Mouse (Mus musculus) stomach, embryonic 15.5 days (tissue): Measurements from ENCODE around the gene 9130230L23Rik. TPM values are rescaled to one million over a fixed set of nuclear protein-coding genes. Genes with fewer than 3 reads are reported as not detected.
"Not testable (repeated sequence)": the region's sequence is repeated elsewhere in the genome, so short reads cannot be mapped to it uniquely, and the experiment has no call there.

Source experiments
- ATAC-seq: fragments of 200-750 bp; cut with Nextera tagmentation; 2 replicates; pipeline ENCODE4 v1.8.0; 2017; ENCODE audit warnings: low read depth, moderate number of reproducible peaks, moderate TSS enrichment; ENCODE audit not compliant: insufficient read depth, low FRiP score
- H3K27ac ChIP-seq: fragments of 300-500 bp; sonication (generic); 2 replicates; pipeline ENCODE4 v1.5.1; 2015; ENCODE audit warnings: mild to moderate bottlenecking, inconsistent platforms
- H3K27me3 ChIP-seq: fragments of 300-500 bp; sonication (generic); replicated peaks from 2 replicates; pipeline ENCODE4 v1.6.1; 2015; ENCODE audit warnings: inconsistent platforms
- H3K36me3 ChIP-seq: fragments of 300-500 bp; sonication (generic); 2 replicates; pipeline ENCODE4 v1.6.1; 2015; ENCODE audit warnings: inconsistent platforms
- H3K4me1 ChIP-seq: fragments of 300-500 bp; sonication (generic); 2 replicates; pipeline ENCODE4 v1.6.1; 2015; ENCODE audit warnings: inconsistent platforms
- H3K4me2 ChIP-seq: fragments of 300-500 bp; sonication (generic); 2 replicates; pipeline ENCODE4 v1.6.1; 2015; ENCODE audit warnings: mild to moderate bottlenecking, inconsistent platforms
- H3K4me3 ChIP-seq: fragments of 300-500 bp; sonication (generic); replicated peaks from 2 replicates; pipeline ENCODE4 v1.5.1; 2015; ENCODE audit warnings: inconsistent platforms
- H3K9ac ChIP-seq: fragments of 300-500 bp; sonication (generic); 2 replicates; pipeline ENCODE4 v1.6.1; 2015; ENCODE audit warnings: inconsistent platforms
- H3K9me3 ChIP-seq: fragments of 300-500 bp; sonication (generic); 2 replicates; pipeline ENCODE4 v1.6.1; 2016; ENCODE audit warnings: inconsistent platforms
- WGBS: fragments of 180-500 bp; shearing (Covaris S2); methylation state at CpG from one replicate; pipeline ENCODE4 v1.1.7; 2015; 5-methylcytosine and 5-hydroxymethylcytosine counted together
- polyA plus RNA-seq: library from polyadenylated mRNA; unstranded; fragments of >200 nt; fragmentation: Nextera tagmentation; extraction: Ambion mirVana; gene quantifications from 2 replicates; pipeline ENCODE4 v1.2.1, GENCODE M21; 2015

Gene 9130230L23Rik
- polyA plus RNA-seq, 1 experiment from 2014 or later, result 3.2 TPM

DNA sequence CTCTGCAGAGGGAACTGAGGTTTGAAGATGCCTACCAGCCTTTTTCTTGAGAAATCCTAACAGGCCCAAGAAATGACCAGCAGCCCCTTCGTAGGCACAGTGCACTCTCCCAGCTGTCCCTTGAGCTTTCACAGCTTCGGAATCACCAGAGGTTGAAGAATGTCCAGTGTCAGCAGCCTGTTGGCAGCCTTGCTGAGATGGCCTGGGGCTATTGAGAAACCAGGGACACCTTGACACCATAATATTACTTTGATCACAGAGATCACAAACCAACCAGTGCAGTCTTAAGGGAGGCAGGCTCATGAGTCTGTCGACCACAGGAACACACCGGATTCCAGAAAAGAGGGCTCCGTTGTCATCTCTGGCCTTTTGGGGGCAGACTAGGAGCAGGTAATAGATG, 2.9 kb downstream of the 9130230L23Rik start:
- Histone ChIP-seq H3K36me3 (no peaks in the 10 kb centered on the region), H3K4me1 (0 out of 2 replicates have a peak, but pooled peaks cover 4% of the 10 kb centered on the region), H3K27me3 (no peaks in the 10 kb centered on the region), H3K27ac (no peak overlapping the region), H3K9me3 (no peaks in the 10 kb centered on the region), H3K4me2 (no peak overlapping the region), H3K4me3 (no peak overlapping the region), H3K9ac (no peak overlapping the region)
- 74% methylated on average over 5 of the region's 5 CpGs for whole genome bisulfite sequencing
- no peak for ATAC-seq

DNA sequence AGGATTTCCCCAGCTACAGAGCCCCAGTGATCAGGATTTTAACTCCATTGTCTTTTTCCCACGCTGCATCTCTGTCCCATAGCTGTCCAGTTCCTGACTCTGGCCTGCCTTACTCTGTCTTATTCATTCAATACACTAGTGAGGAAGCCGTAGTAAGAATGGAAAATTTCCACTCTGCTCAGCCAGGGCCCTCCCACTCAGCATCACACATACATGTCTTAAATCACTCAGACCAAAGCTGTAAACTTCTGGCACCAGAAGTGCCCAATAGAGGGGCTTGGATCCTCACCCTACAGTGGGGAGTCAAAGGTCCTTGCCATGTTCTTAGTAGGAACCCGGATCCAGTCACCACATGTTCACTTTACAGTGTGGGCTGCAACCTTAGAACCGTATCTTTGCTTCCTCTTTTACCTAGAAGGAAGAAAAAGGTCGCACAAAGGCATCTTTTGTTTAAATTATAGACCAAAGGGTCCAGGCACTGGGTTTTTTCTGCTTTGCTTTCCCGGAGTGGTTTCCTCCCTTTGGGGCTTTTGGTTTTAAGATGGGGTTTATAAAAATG, 3.4 kb downstream of the 9130230L23Rik start:
- Histone ChIP-seq H3K27me3 (no peaks in the 10 kb centered on the region), H3K9ac (no peak overlapping the region), H3K36me3 (no peaks in the 10 kb centered on the region), H3K4me3 (no peak overlapping the region), H3K4me1 (0 out of 2 replicates have a peak, but pooled peaks cover 4% of the 10 kb centered on the region), H3K27ac (no peak overlapping the region), H3K9me3 (no peaks in the 10 kb centered on the region), H3K4me2 (no peak overlapping the region)
- no peak for ATAC-seq
- 34% methylated on average over 6 of the region's 6 CpGs for WGBS

DNA sequence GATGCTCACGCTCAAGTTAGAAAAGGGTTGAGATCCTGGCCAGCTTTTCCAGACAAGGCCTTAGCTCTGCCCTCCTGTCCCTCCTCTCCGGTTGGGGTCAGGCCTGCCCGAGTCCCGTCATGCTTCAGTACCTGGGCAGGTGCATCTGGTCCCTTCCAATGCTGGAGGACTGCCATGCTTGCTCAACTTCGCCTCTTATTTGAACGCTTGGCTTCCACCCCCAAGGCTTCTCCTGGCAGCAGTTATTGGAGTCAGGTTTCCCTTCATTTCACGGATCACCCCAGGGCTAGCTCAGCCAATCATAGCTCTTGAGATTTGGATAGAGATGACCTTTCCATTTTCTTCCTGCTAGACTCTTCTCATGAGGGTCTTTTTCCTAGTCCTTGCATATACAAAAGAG, 4.0 kb downstream of the 9130230L23Rik start:
- ATAC-seq, result no peak
- Histone ChIP-seq H3K4me3 (no peak overlapping the region), H3K4me1 (0 out of 2 replicates have a peak, but pooled peaks cover 4% of the 10 kb centered on the region), H3K36me3 (no peaks in the 10 kb centered on the region), H3K9ac (no peak overlapping the region), H3K4me2 (no peak overlapping the region), H3K27me3 (no peaks in the 10 kb centered on the region), H3K27ac (no peak overlapping the region), H3K9me3 (no peaks in the 10 kb centered on the region)
- WGBS, result 72% methylated on average over 7 of the region's 7 CpGs

DNA sequence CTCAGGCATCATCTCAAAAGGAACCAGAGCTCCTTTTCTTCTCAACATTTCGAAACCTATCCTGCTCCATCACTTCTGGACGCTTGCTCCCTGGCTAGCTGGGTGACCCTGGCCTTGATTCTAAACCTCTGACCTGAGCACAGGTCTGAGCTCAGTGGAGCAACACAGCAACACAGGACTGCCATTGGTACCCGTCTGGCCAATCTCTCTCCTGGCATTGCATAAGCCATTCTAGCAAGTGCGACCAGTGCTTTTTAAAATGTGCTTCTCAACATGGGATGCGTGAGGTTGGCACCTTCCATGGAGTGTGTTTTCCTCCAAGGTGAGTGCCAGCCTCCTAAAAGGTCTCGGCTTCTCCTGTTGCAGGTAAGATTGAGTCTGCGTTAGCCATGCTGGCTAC, 5.0 kb downstream of the 9130230L23Rik start:
- WGBS, result 84% methylated on average over 7 of the region's 7 CpGs
- Histone ChIP-seq H3K9ac (no peak overlapping the region), H3K9me3 (no peaks in the 10 kb centered on the region), H3K4me2 (no peak overlapping the region), H3K36me3 (no peaks in the 10 kb centered on the region), H3K27ac (no peak overlapping the region), H3K27me3 (no peaks in the 10 kb centered on the region), H3K4me1 (no peaks in the 10 kb centered on the region), H3K4me3 (no peak overlapping the region)
- no peak for ATAC-seq

DNA sequence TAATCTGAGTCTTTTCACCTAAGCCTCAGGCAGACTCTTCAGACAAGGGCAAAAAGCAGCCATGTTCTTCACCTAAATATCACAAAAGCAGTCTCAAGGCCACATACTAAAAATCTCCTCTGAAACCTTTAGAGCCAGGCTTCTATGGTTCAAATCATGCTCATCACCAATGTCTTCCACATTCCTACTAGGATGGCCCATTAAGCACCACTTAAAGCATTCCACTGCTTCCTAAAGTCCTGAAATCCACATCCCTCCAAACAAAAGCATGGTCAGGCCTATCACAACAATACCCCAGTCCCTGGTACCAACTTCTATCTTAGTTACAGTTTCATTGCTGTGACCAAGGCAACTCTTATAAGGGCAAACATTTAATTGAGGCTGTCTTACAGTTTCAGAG, 6.3 kb downstream of the 9130230L23Rik start:
- H3K4me2 ChIP-seq, result no peak overlapping the region
- H3K27me3 ChIP-seq, result no peaks in the 10 kb centered on the region
- H3K27ac ChIP-seq, result no peak overlapping the region
- no peak overlapping the region for H3K4me3 ChIP-seq
- no peak overlapping the region for H3K9ac ChIP-seq
- no peak for ATAC-seq
- no peaks in the 10 kb centered on the region for H3K4me1 ChIP-seq
- no peaks in the 10 kb centered on the region for H3K36me3 ChIP-seq
- H3K9me3 ChIP-seq, result no peaks in the 10 kb centered on the region

DNA sequence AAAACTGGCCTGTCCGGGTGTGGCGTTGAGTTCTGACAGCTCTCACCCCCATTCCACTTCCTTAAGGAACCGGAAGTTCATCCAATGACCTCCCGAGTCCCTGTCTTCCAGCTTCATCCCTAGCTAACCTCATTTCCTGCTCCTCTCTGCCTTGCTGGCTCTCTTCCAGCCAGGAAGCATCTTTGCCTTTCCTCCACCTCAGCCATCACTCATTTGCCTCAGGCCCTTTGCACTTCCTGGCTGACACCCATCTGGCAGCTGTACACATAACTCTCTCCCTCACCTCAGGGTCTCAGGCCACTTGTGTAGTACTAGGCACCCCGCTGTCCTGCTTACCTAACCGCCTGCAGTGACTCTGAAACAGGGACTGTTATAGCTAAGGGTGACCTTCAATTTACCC, 9.4 kb downstream of the 9130230L23Rik start:
- no peak overlapping the region for H3K4me2 ChIP-seq
- H3K9ac ChIP-seq, result no peak overlapping the region
- no peaks in the 10 kb centered on the region for H3K36me3 ChIP-seq
- no peak overlapping the region for H3K27ac ChIP-seq
- no peaks in the 10 kb centered on the region for H3K4me1 ChIP-seq
- ATAC-seq, result no peak
- 70% methylated on average over 6 of the region's 6 CpGs for WGBS
- H3K9me3 ChIP-seq, result no peaks in the 10 kb centered on the region
- H3K27me3 ChIP-seq, result no peaks in the 10 kb centered on the region
- no peak overlapping the region for H3K4me3 ChIP-seq

DNA sequence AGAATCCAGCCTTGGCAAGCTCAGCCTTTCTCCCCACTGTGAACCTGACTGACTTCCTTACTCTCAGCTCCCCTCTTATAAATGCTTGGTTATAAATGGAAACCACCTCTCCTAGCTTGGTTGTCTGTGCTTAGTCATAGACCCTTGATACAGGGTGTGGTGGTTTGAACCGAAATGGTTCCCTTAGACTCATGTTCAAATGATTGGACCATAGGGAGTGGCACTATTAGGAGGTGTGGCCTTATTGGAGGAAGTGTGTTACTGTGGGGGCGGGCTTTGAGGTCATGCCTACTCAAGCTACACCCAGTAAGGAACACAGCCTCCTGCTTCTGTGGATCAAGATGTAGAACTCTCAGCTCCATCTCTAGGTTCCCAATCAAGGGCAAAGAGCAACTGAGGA, 12.9 kb downstream of the 9130230L23Rik start:
- H3K9me3 ChIP-seq, result no peaks in the 10 kb centered on the region
- no peak overlapping the region for H3K4me2 ChIP-seq
- no peaks in the 10 kb centered on the region for H3K4me1 ChIP-seq
- no peak overlapping the region for H3K27ac ChIP-seq
- no peak; the same call in 1 of the 2 replicates for ATAC-seq
- no peaks in the 10 kb centered on the region for H3K36me3 ChIP-seq
- no peaks in the 10 kb centered on the region for H3K27me3 ChIP-seq
- H3K4me3 ChIP-seq, result no peak overlapping the region
- 71% methylated on average over 2 of the region's 2 CpGs for WGBS
- no peak overlapping the region for H3K9ac ChIP-seq

DNA sequence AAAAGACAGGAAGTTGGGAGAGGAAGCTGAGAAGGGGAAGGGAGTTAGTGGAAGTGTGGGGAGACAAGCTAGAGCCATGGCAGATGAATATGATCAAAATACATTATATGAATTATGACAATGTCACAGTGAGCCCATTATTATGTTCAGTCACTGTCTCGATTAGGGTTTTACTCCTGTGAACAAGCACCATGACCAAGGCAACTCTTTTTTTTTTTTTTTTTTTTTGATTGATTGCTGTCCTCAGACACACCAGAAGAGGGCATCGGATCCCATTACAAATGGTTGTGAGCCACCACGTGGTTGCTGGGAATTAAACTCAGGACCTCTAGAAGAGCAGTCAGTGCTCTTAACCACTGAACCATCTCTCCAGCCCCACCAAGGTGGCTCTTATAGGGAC, 17.1 kb downstream of the 9130230L23Rik start:
- H3K36me3 ChIP-seq, ATAC-seq, H3K4me1 ChIP-seq, H3K27me3 ChIP-seq, H3K4me2 ChIP-seq, H3K9ac ChIP-seq, H3K9me3 ChIP-seq, H3K4me3 ChIP-seq, H3K27ac ChIP-seq: not testable (repeated sequence)
- WGBS, result 79% methylated on average over 3 of the region's 3 CpGs

DNA sequence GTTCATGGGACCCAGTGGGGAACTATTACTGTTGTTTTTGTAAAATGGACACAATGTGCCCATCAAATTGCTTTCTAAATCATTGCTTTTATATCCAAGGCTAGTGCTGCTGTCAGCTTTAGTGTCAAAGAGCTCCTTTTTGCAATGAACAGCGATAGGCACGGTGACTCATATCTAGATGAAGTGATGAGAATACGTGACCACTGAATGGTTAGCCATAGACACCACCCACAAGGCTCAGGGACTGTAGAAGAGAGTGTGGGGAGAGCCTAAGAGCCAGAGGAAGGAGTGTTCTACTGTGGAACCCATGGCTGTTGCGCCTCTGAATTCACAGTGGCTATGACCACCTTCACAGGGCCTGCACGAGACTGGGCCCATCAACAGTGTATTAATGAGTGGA, 17.7 kb downstream of the 9130230L23Rik start:
- Histone ChIP-seq H3K4me2 (no peak overlapping the region), H3K36me3 (no peaks in the 10 kb centered on the region), H3K4me1 (no peaks in the 10 kb centered on the region), H3K9me3 (no peaks in the 10 kb centered on the region), H3K27ac (no peak overlapping the region), H3K4me3 (no peak overlapping the region), H3K9ac (no peak overlapping the region), H3K27me3 (no peaks in the 10 kb centered on the region)
- no peak for ATAC-seq
- WGBS, result 87% methylated on average over 5 of the region's 5 CpGs

DNA sequence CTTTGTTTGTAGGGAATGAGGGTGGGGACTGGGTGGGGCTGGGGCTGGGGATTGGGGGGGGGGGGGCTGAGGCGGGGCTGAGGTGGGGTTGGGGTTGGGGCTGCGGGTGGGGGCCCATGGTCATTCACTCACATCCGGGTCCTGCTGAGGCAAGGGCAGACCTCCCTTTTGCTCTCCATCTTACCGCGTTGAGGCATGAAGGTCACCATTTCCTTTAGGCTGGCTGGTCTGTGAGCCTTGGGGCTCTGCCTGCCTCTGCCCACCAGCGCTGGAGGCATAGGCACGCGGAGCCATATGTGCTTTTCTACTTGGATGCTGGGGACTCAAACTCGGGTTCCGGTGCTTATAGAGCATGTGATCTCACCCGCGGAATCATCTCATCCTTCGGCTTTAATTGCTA, 28.4 kb downstream of the 9130230L23Rik start:
- no peak for ATAC-seq
- no peak overlapping the region for H3K27ac ChIP-seq
- H3K4me1 ChIP-seq, result no peaks in the 10 kb centered on the region
- H3K9me3 ChIP-seq, result no peaks in the 10 kb centered on the region
- H3K4me3 ChIP-seq, result no peak overlapping the region
- no peak overlapping the region for H3K4me2 ChIP-seq
- H3K36me3 ChIP-seq, result no peaks in the 10 kb centered on the region
- H3K27me3 ChIP-seq, result no peaks in the 10 kb centered on the region
- no peak overlapping the region for H3K9ac ChIP-seq
- WGBS, result 87% methylated on average over 13 of the region's 13 CpGs

DNA sequence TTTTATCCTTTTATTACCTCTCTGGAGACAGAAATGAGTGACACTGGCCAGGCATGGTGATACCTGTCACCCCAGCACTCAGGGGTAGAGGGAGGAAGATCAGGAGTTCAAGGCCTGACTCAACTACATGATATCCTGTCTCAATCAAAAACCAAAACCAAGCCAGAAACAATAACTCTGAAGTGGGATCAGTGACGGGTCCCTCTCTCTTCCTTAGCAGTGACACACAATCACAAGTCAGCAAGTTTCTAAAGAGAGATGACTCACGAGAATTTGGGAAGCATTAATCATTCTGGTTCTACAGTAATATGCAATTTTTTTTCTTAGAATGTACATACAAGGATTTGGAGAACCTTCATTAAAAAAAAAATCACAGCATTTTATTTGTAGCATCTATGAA, 30.9 kb downstream of the 9130230L23Rik start:
- no peak overlapping the region for H3K27ac ChIP-seq
- no peaks in the 10 kb centered on the region for H3K9me3 ChIP-seq
- no peak overlapping the region for H3K4me3 ChIP-seq
- ATAC-seq, result no peak
- H3K4me2 ChIP-seq, result no peak overlapping the region
- no peaks in the 10 kb centered on the region for H3K36me3 ChIP-seq
- H3K9ac ChIP-seq, result no peak overlapping the region
- WGBS, result 56% methylated on average over 2 of the region's 2 CpGs
- H3K27me3 ChIP-seq, result no peaks in the 10 kb centered on the region
- no peaks in the 10 kb centered on the region for H3K4me1 ChIP-seq

DNA sequence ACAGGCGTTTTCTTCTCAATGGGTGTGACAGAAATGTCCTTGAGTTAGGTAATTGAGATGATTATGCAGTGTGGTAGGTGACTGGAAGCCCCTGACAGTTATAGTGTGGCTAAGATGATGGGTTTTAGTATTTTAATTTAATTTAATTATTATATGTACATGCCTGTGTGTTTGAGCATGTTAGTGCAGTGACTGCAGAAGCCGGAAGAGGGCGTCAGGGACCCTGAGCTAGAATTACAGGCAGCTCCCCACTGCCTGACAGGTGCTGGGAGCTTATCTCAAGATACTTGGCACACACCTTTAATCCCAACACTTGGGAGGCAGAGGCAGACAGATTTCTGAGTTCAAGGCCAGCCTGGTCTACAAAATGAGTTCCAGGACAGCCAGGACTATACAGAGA, 36.1 kb downstream of the 9130230L23Rik start:
- no peak for ATAC-seq
- Histone ChIP-seq H3K27ac (no peak overlapping the region), H3K4me1 (no peaks in the 10 kb centered on the region), H3K4me3 (no peak overlapping the region), H3K27me3 (no peaks in the 10 kb centered on the region), H3K36me3 (no peaks in the 10 kb centered on the region), H3K9ac (no peak overlapping the region), H3K4me2 (no peak overlapping the region), H3K9me3 (no peaks in the 10 kb centered on the region)
- WGBS, result 89% methylated on average over 3 of the region's 3 CpGs

DNA sequence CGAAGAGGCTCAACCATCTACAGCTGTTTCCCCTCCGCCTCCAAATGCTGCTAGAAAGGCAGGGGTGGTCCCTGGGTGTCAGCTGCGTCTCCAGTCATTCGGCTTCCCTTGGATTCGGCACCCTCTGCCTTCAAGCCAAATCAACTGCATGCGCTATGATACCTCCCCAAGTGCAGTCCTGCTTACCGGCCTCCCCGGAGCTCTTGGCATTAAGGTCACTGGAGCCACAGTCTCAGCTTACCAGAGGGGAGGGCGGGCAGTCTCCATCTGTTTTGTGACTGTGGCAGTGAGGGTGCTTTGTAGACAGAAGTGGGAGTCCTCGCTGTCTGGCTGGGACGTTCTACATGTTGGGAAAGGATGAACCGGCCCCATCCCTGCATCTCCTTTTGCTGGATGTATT, 37.0 kb downstream of the 9130230L23Rik start:
- H3K36me3 ChIP-seq, result no peaks in the 10 kb centered on the region
- WGBS, result 69% methylated on average over 12 of the region's 12 CpGs
- H3K4me2 ChIP-seq, result no peak overlapping the region
- H3K27ac ChIP-seq, result no peak overlapping the region
- H3K9ac ChIP-seq, result no peak overlapping the region
- H3K4me1 ChIP-seq, result no peaks in the 10 kb centered on the region
- no peaks in the 10 kb centered on the region for H3K9me3 ChIP-seq
- ATAC-seq, result no peak
- H3K4me3 ChIP-seq, result no peak overlapping the region
- no peaks in the 10 kb centered on the region for H3K27me3 ChIP-seq
